Mouse (Mus musculus) cortical plate, adult 2 months (tissue): Measurements from ENCODE around the gene Dmkn.

Experiments used
- CTCF ChIP-seq: fragments of 200-500 bp; IDR thresholded peaks from 2 replicates; pipeline ENCODE4 v1.5.1; 2011; ENCODE audit warnings: mild to moderate bottlenecking, control low read depth, low read length; ENCODE audit not compliant: insufficient read depth; ENCODE audit errors: extremely low read depth
- POLR2A ChIP-seq: fragments of 200-500 bp; IDR thresholded peaks from 2 replicates; pipeline ENCODE4 v1.6.1; 2011; ENCODE audit warnings: mild to moderate bottlenecking, low read length, control low read depth; ENCODE audit not compliant: insufficient read depth; ENCODE audit errors: extremely low read depth

DNA sequence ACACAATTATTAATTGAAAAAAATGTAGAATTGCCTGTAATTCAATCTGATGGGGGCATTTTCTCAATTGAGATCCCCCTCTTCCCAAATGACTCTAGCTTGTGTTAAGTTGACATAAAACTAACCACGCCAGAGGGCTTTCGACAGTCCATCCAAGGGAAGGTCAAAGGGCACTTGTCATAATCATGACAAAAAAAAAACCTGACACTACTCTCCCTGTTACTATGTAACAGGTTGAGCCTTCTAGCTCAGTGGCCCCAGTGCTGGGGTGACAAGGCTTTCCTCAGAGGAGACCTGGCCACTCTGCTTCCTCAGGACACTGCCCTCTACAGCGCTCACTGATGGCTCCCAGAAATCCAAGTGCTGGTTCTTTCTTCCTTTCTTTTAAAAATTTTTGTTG, 60.8 kb downstream of the Dmkn start:
- TF ChIP-seq CTCF (no peak), POLR2A (no peak)
